Comparison of ENCODE assay signal across 20 mouse cellular contexts in genomic region chr7:46471054-46471737, GRCm38 (mm10).
DNase-seq lines count a peak whose midpoint lies in the region; ATAC-seq and TF ChIP-seq lines count a peak whose summit lies in the region.
"Had no signal": no experiment of that assay in that cellular context is flagged by ENCODE, and none has a peak within 500 bp of the region (broad histone marks: within the 10 kb centered on the region; RNA-seq: fewer than 3 reads in every experiment).

No protein-coding gene starts in this region.

- 45% methylated on average over 7 of the region's 7 CpGs for WGBS in liver, embryonic 11.5 days
- whole genome bisulfite sequencing in stomach, embryonic 15.5 days: 55% methylated on average over 7 of the region's 7 CpGs
- WGBS in stomach, postnatal 0 days: 57% methylated on average over 7 of the region's 7 CpGs
- 69% methylated on average over 7 of the region's 7 CpGs for WGBS in lung, adult 2 months

- no peak for TF ChIP-seq POLR2A in lung, adult 2 months (IDR thresholded peaks at IDR 0.05; ENCODE audit: borderline replicate concordance, extremely low read depth, low read depth, low read length)

- no peak for TF ChIP-seq CTCF in stomach, postnatal 0 days (IDR thresholded peaks at IDR 0.05; ENCODE audit: low read depth)
- no peak for TF ChIP-seq CTCF in lung, adult 2 months (IDR thresholded peaks at IDR 0.05; ENCODE audit: insufficient read depth, low read length)

- DNase-seq in liver, embryonic 11.5 days (ENCODE audit: low spot score): no peak
- DNase-seq in liver: no peak
- DNase-seq in stomach, postnatal 0 days (ENCODE audit: low spot score): no peak
- no peak for DNase-seq in lung, adult 2 months
- DNase-seq: adrenal gland, postnatal 10 days; cerebellum, adult 11 months; cerebellum, adult 9-10 months; cerebellum, postnatal 36 days; gastrocnemius, postnatal 10 days; heart, adult 18-20 months; heart, postnatal 4 days had no signal

- no peak overlapping the region for H3K9ac ChIP-seq in liver, embryonic 11.5 days (ENCODE audit: low read depth, low read length)
- H3K9ac ChIP-seq in stomach, embryonic 15.5 days: no peak overlapping the region
- no peak overlapping the region for H3K9ac ChIP-seq in stomach, postnatal 0 days (ENCODE audit: low read length)
- H3K9ac ChIP-seq: embryonic facial prominence, embryonic 13.5 days; forebrain, embryonic 12.5 days; heart, embryonic 15.5 days; hindbrain, embryonic 12.5 days had no signal

- no peak for TF ChIP-seq EP300 in stomach, postnatal 0 days (optimal IDR thresholded peaks at IDR 0.05)

- peaks cover 2% of the 10 kb centered on the region; the same call in 1 of the 2 replicates for H3K4me1 ChIP-seq in liver, embryonic 11.5 days (replicated peaks; ENCODE audit: control insufficient read depth, insufficient read depth, low read length)
- H3K4me1 ChIP-seq in stomach, embryonic 15.5 days: no peaks in the 10 kb centered on the region
- no peaks in the 10 kb centered on the region for H3K4me1 ChIP-seq in stomach, postnatal 0 days (replicated peaks; ENCODE audit: control insufficient read depth, insufficient read depth)
- no peaks in the 10 kb centered on the region for H3K4me1 ChIP-seq in lung, adult 2 months (ENCODE audit: control insufficient read depth, insufficient read depth, low read length)
- H3K4me1 ChIP-seq: embryonic facial prominence, embryonic 13.5 days had no signal

- ATAC-seq in liver, embryonic 11.5 days (replicated peaks; ENCODE audit: low FRiP score): peak; percentile 54; the same call in 1 of the 2 replicates
- ATAC-seq in stomach, embryonic 15.5 days (ENCODE audit: insufficient read depth, low FRiP score, low read depth): peak; percentile 19; the same call in 1 of the 2 replicates
- no peak for ATAC-seq in stomach, postnatal 0 days (ENCODE audit: low FRiP score, low TSS enrichment)
- 0 out of 2 replicates have a peak, but pooled peaks have one; percentile 30 for ATAC-seq in megakaryocyte-erythroid progenitor cell, adult 5-6 weeks (replicated peaks; ENCODE audit: low FRiP score, low TSS enrichment, poor library complexity, severe bottlenecking)
- ATAC-seq: forebrain, embryonic 16.5 days; hindbrain, embryonic 16.5 days had no signal

- no peaks in the 10 kb centered on the region for H3K27me3 ChIP-seq in liver, embryonic 11.5 days (replicated peaks; ENCODE audit: control insufficient read depth, insufficient read depth, low read length)
- H3K27me3 ChIP-seq in stomach, embryonic 15.5 days (replicated peaks): no peaks in the 10 kb centered on the region
- no peaks in the 10 kb centered on the region for H3K27me3 ChIP-seq in stomach, postnatal 0 days (ENCODE audit: control insufficient read depth, insufficient read depth, low read length)
- H3K27me3 ChIP-seq: embryonic facial prominence, embryonic 13.5 days; forebrain, embryonic 12.5 days; heart, embryonic 15.5 days; hindbrain, embryonic 12.5 days had no signal

- H3K36me3 ChIP-seq in liver, embryonic 11.5 days (ENCODE audit: control insufficient read depth, insufficient read depth, low read length): no peaks in the 10 kb centered on the region
- no peaks in the 10 kb centered on the region for H3K36me3 ChIP-seq in stomach, embryonic 15.5 days
- no peaks in the 10 kb centered on the region for H3K36me3 ChIP-seq in stomach, postnatal 0 days (ENCODE audit: control insufficient read depth, insufficient read depth, low read length)
- H3K36me3 ChIP-seq: embryonic facial prominence, embryonic 13.5 days; forebrain, embryonic 12.5 days; heart, embryonic 10.5 days; heart, embryonic 15.5 days; hindbrain, embryonic 12.5 days had no signal

- no peak overlapping the region for H3K4me3 ChIP-seq in liver, embryonic 11.5 days (ENCODE audit: low read depth, low read length)
- H3K4me3 ChIP-seq in stomach, embryonic 15.5 days (replicated peaks): no peak overlapping the region
- no peak overlapping the region for H3K4me3 ChIP-seq in stomach, postnatal 0 days (ENCODE audit: low read depth, low read length)
- no peak overlapping the region for H3K4me3 ChIP-seq in lung, adult 2 months (replicated peaks; ENCODE audit: extremely low read depth, low read depth, low read length)
- H3K4me3 ChIP-seq: embryonic facial prominence, embryonic 13.5 days; forebrain, embryonic 12.5 days; heart, embryonic 10.5 days; heart, embryonic 15.5 days; hindbrain, embryonic 12.5 days had no signal

- H3K4me2 ChIP-seq in liver, embryonic 11.5 days: no peak overlapping the region
- no peak overlapping the region for H3K4me2 ChIP-seq in stomach, embryonic 15.5 days
- no peak overlapping the region for H3K4me2 ChIP-seq in stomach, postnatal 0 days (replicated peaks; ENCODE audit: low read depth)
- H3K4me2 ChIP-seq: embryonic facial prominence, embryonic 13.5 days; forebrain, embryonic 12.5 days; heart, embryonic 15.5 days; hindbrain, embryonic 12.5 days had no signal

- H3K27ac ChIP-seq in liver, embryonic 11.5 days (ENCODE audit: low read depth, low read length): no peak overlapping the region
- H3K27ac ChIP-seq in stomach, embryonic 15.5 days: no peak overlapping the region
- no peak overlapping the region for H3K27ac ChIP-seq in stomach, postnatal 0 days (replicated peaks)
- H3K27ac ChIP-seq: embryonic facial prominence, embryonic 13.5 days; forebrain, embryonic 12.5 days; heart, embryonic 10.5 days; heart, embryonic 15.5 days; hindbrain, embryonic 12.5 days had no signal

- H3K9me3 ChIP-seq in liver, embryonic 11.5 days (ENCODE audit: control insufficient read depth, low read length): no peaks in the 10 kb centered on the region
- no peaks in the 10 kb centered on the region for H3K9me3 ChIP-seq in stomach, embryonic 15.5 days
- no peaks in the 10 kb centered on the region for H3K9me3 ChIP-seq in stomach, postnatal 0 days (ENCODE audit: control insufficient read depth, low read length)
- H3K9me3 ChIP-seq: embryonic facial prominence, embryonic 13.5 days; forebrain, embryonic 12.5 days; heart, embryonic 10.5 days; heart, embryonic 15.5 days; hindbrain, embryonic 12.5 days had no signal
